Mouse (Mus musculus): ENCODE measurements around the gene Myo16. TPM values are rescaled to one million over a fixed set of nuclear protein-coding genes. Genes with fewer than 3 reads are reported as not detected.

Myo16 gene
- polyA plus RNA-seq, 1 experiment, result 0.12 TPM

- no peak overlapping the region for H3K4me3 ChIP-seq (ENCODE audit: insufficient read depth, low read length)
- no peak overlapping the region for H3K27ac ChIP-seq (ENCODE audit: insufficient read depth, low read length)
- peaks cover 16% of the 10 kb centered on the region for H3K4me1 ChIP-seq (ENCODE audit: control insufficient read depth, insufficient read depth, low read length)
- no peak for TF ChIP-seq CTCF (IDR thresholded peaks at IDR 0.05; ENCODE audit: borderline replicate concordance, insufficient read depth, low read length)
- TF ChIP-seq POLR2A (IDR thresholded peaks at IDR 0.05; ENCODE audit: low read depth, low read length), result no peak
These were observed 477.3 kb downstream of the Myo16 start for GRCm38 (mm10) chr8:10631006-10631405.

- Histone ChIP-seq H3K4me3 (ENCODE audit: insufficient read depth, low read length) (no peak overlapping the region), H3K27ac (ENCODE audit: insufficient read depth, low read length) (no peak overlapping the region), H3K4me1 (ENCODE audit: control insufficient read depth, insufficient read depth, low read length) (peaks cover 16% of the 10 kb centered on the region)
- no peak for TF ChIP-seq CTCF (IDR thresholded peaks at IDR 0.05; ENCODE audit: borderline replicate concordance, insufficient read depth, low read length)
- no peak for TF ChIP-seq POLR2A (IDR thresholded peaks at IDR 0.05; ENCODE audit: low read depth, low read length)
These were observed 478.9 kb downstream of the Myo16 start for GRCm38 (mm10) chr8:10632603-10633002.

- H3K4me3 ChIP-seq (ENCODE audit: insufficient read depth, low read length), result no peak overlapping the region
These were observed 479.8 kb downstream of the Myo16 start for GRCm38 (mm10) chr8:10633360-10634140.

GRCm38 (mm10) chr8:10634421-10634820 is 480.7 kb downstream of the Myo16 start:
- H3K4me3 ChIP-seq (ENCODE audit: insufficient read depth, low read length), result no peak overlapping the region
- H3K4me1 ChIP-seq (ENCODE audit: control insufficient read depth, insufficient read depth, low read length), result peaks cover 13% of the 10 kb centered on the region
- no peak overlapping the region for H3K27ac ChIP-seq (ENCODE audit: insufficient read depth, low read length)
- TF ChIP-seq POLR2A (IDR thresholded peaks at IDR 0.05; ENCODE audit: low read depth, low read length) (no peak), CTCF (IDR thresholded peaks at IDR 0.05; ENCODE audit: borderline replicate concordance, insufficient read depth, low read length) (no peak)

More at GRCm38 (mm10) chr8:10633360-10634140, 479.8 kb downstream of the Myo16 start:
- TF ChIP-seq CTCF (IDR thresholded peaks at IDR 0.05; ENCODE audit: borderline replicate concordance, insufficient read depth, low read length), result no peak
- no peak for TF ChIP-seq POLR2A (IDR thresholded peaks at IDR 0.05; ENCODE audit: low read depth, low read length)
- H3K27ac ChIP-seq (ENCODE audit: insufficient read depth, low read length), result no peak overlapping the region
- H3K4me1 ChIP-seq (ENCODE audit: control insufficient read depth, insufficient read depth, low read length), result peaks cover 16% of the 10 kb centered on the region

GRCm38 (mm10) chr8:10638871-10639270 is 485.2 kb downstream of the Myo16 start:
- Histone ChIP-seq H3K4me1 (ENCODE audit: control insufficient read depth, insufficient read depth, low read length) (0 out of 2 replicates have a peak, but pooled peaks cover 2% of the 10 kb centered on the region), H3K27ac (ENCODE audit: insufficient read depth, low read length) (no peak overlapping the region), H3K4me3 (ENCODE audit: insufficient read depth, low read length) (no peak overlapping the region)
- TF ChIP-seq POLR2A (IDR thresholded peaks at IDR 0.05; ENCODE audit: low read depth, low read length), result no peak
- TF ChIP-seq CTCF (IDR thresholded peaks at IDR 0.05; ENCODE audit: borderline replicate concordance, insufficient read depth, low read length), result no peak

GRCm38 (mm10) chr8:10640176-10640810 is 486.6 kb downstream of the Myo16 start:
- H3K27ac ChIP-seq (ENCODE audit: insufficient read depth, low read length), result no peak overlapping the region
- H3K4me3 ChIP-seq (ENCODE audit: insufficient read depth, low read length), result no peak overlapping the region
- no peak for TF ChIP-seq POLR2A (IDR thresholded peaks at IDR 0.05; ENCODE audit: low read depth, low read length)
- TF ChIP-seq CTCF (IDR thresholded peaks at IDR 0.05; ENCODE audit: borderline replicate concordance, insufficient read depth, low read length), result no peak
- H3K4me1 ChIP-seq (ENCODE audit: control insufficient read depth, insufficient read depth, low read length), result no peaks in the 10 kb centered on the region

- TF ChIP-seq CTCF (IDR thresholded peaks at IDR 0.05; ENCODE audit: borderline replicate concordance, insufficient read depth, low read length) (no peak), POLR2A (IDR thresholded peaks at IDR 0.05; ENCODE audit: low read depth, low read length) (no peak)
- Histone ChIP-seq H3K4me3 (ENCODE audit: insufficient read depth, low read length) (no peak overlapping the region), H3K4me1 (ENCODE audit: control insufficient read depth, insufficient read depth, low read length) (peaks cover 3% of the 10 kb centered on the region), H3K27ac (ENCODE audit: insufficient read depth, low read length) (no peak overlapping the region)
These were observed 487.1 kb downstream of the Myo16 start for GRCm38 (mm10) chr8:10640859-10641258.

GRCm38 (mm10) chr8:10641343-10641742 is 487.6 kb downstream of the Myo16 start:
- Histone ChIP-seq H3K4me3 (ENCODE audit: insufficient read depth, low read length) (no peak overlapping the region), H3K27ac (ENCODE audit: insufficient read depth, low read length) (no peak overlapping the region), H3K4me1 (ENCODE audit: control insufficient read depth, insufficient read depth, low read length) (peaks cover 5% of the 10 kb centered on the region)
- TF ChIP-seq CTCF (IDR thresholded peaks at IDR 0.05; ENCODE audit: borderline replicate concordance, insufficient read depth, low read length), result no peak
- no peak for TF ChIP-seq POLR2A (IDR thresholded peaks at IDR 0.05; ENCODE audit: low read depth, low read length)

- H3K27ac ChIP-seq (ENCODE audit: insufficient read depth, low read length), result no peak overlapping the region
- H3K4me1 ChIP-seq (ENCODE audit: control insufficient read depth, insufficient read depth, low read length), result peaks cover 5% of the 10 kb centered on the region
- no peak for TF ChIP-seq POLR2A (IDR thresholded peaks at IDR 0.05; ENCODE audit: low read depth, low read length)
- no peak for TF ChIP-seq CTCF (IDR thresholded peaks at IDR 0.05; ENCODE audit: borderline replicate concordance, insufficient read depth, low read length)
- no peak overlapping the region for H3K4me3 ChIP-seq (ENCODE audit: insufficient read depth, low read length)
These were observed 489.5 kb downstream of the Myo16 start for GRCm38 (mm10) chr8:10643244-10643643.

GRCm38 (mm10) chr8:10644481-10644880 is 490.8 kb downstream of the Myo16 start:
- peaks cover 5% of the 10 kb centered on the region for H3K4me1 ChIP-seq (ENCODE audit: control insufficient read depth, insufficient read depth, low read length)
- no peak for TF ChIP-seq CTCF (IDR thresholded peaks at IDR 0.05; ENCODE audit: borderline replicate concordance, insufficient read depth, low read length)
- TF ChIP-seq POLR2A (IDR thresholded peaks at IDR 0.05; ENCODE audit: low read depth, low read length), result no peak
- no peak overlapping the region for H3K27ac ChIP-seq (ENCODE audit: insufficient read depth, low read length)
- no peak overlapping the region for H3K4me3 ChIP-seq (ENCODE audit: insufficient read depth, low read length)
